Mouse (Mus musculus): ENCODE measurements at regions not wholly inside any gene's neighbourhood (a gene's known extent, or its start where the extent isn't known, plus 50 kb on each side); places are given as distances from the start of the nearest gene placed in this dataset.

GRCm38 (mm10) chr2:115177896-115178295 lies 403.6 kb upstream of the BC052040 start:
- Histone ChIP-seq H3K27me3 (ENCODE audit: control insufficient read depth in 1 of 2, insufficient read depth in 2 of 2, low read length in 2 of 2) (no peaks in the 10 kb centered on the region), H3K9ac (ENCODE audit: control insufficient read depth, low read depth, low read length, poor library complexity, severe bottlenecking) (no peak overlapping the region), H3K36me3 (ENCODE audit: control insufficient read depth in 1 of 2, insufficient read depth in 2 of 2, low read length in 2 of 2) (no peaks in the 10 kb centered on the region), H3K4me1 (ENCODE audit: control insufficient read depth in 1 of 2, insufficient read depth in 2 of 2, low read length in 2 of 2) (no peaks in the 10 kb centered on the region), H3K79me2 (ENCODE audit: control insufficient read depth, insufficient read depth, low read length, poor library complexity) (no peaks in the 10 kb centered on the region), H3K9me3 (replicated peaks; ENCODE audit: insufficient read depth, low read length) (no peaks in the 10 kb centered on the region), H3K27ac (ENCODE audit: control insufficient read depth, low read depth, low read length) (no peak overlapping the region), H3K4me3 (ENCODE audit: control insufficient read depth in 1 of 2, insufficient read depth in 1 of 2, low read depth in 2 of 2, low read length in 2 of 2) (no peak overlapping the region)
- no peak for DNase-seq (ENCODE audit: low read depth, low spot score)
- TF ChIP-seq JUND (IDR thresholded peaks at IDR 0.05; ENCODE audit: low read depth, low read length) = no peak
- no peak for TF ChIP-seq MAFK (IDR thresholded peaks at IDR 0.05; ENCODE audit: borderline replicate concordance, low read depth, low read length)
- TF ChIP-seq CHD2 (IDR thresholded peaks at IDR 0.05; ENCODE audit: low read length) = no peak
- TF ChIP-seq ZMIZ1 (IDR thresholded peaks at IDR 0.05; ENCODE audit: low read depth, low read length) = no peak
- TF ChIP-seq KAT2A (conservative IDR thresholded peaks at IDR 0.05; ENCODE audit: low read depth, low read length) = no peak
- TF ChIP-seq ZKSCAN1 (IDR thresholded peaks at IDR 0.05; ENCODE audit: low read depth, low read length) = no peak
- TF ChIP-seq E2F4 (IDR thresholded peaks at IDR 0.05; ENCODE audit: borderline replicate concordance, low read depth, low read length) = no peak
- TF ChIP-seq MYC (IDR thresholded peaks at IDR 0.05; ENCODE audit: low read depth, low read length) = no peak
- no peak for TF ChIP-seq UBTF (IDR thresholded peaks at IDR 0.05; ENCODE audit: borderline replicate concordance, insufficient read depth, low read depth, low read length)
- no peak for TF ChIP-seq BHLHE40 (IDR thresholded peaks at IDR 0.05; ENCODE audit: borderline replicate concordance, low read depth, low read length)
- no peak for TF ChIP-seq ELF1 (IDR thresholded peaks at IDR 0.05; ENCODE audit: low read depth, low read length)
- TF ChIP-seq SIN3A (IDR thresholded peaks at IDR 0.05; ENCODE audit: low read length) = no peak
- no peak for TF ChIP-seq TAL1 (IDR thresholded peaks at IDR 0.05; ENCODE audit: low read length)
- TF ChIP-seq GABPA (IDR thresholded peaks at IDR 0.05; ENCODE audit: low read depth, low read length) = no peak
- no peak for TF ChIP-seq POLR2A (IDR thresholded peaks at IDR 0.05; ENCODE audit: control insufficient read depth in 1 of 2, insufficient read depth in 1 of 2, low read depth in 1 of 2, low read length in 2 of 2, poor library complexity in 1 of 2)
- no peak for TF ChIP-seq GATA1 (IDR thresholded peaks at IDR 0.05; ENCODE audit: low read depth, low read length)

- Histone ChIP-seq H3K79me2 (ENCODE audit: control insufficient read depth, insufficient read depth, low read length, poor library complexity) (no peaks in the 10 kb centered on the region), H3K27ac (ENCODE audit: control insufficient read depth, low read depth, low read length) (no peak overlapping the region), H3K4me1 (ENCODE audit: control insufficient read depth in 1 of 2, insufficient read depth in 2 of 2, low read length in 2 of 2) (no peaks in the 10 kb centered on the region), H3K9me3 (replicated peaks; ENCODE audit: insufficient read depth, low read length) (no peaks in the 10 kb centered on the region), H3K9ac (ENCODE audit: control insufficient read depth, low read depth, low read length, poor library complexity, severe bottlenecking) (no peak overlapping the region), H3K36me3 (ENCODE audit: control insufficient read depth in 1 of 2, insufficient read depth in 2 of 2, low read length in 2 of 2) (no peaks in the 10 kb centered on the region), H3K4me3 (ENCODE audit: control insufficient read depth in 1 of 2, insufficient read depth in 1 of 2, low read depth in 2 of 2, low read length in 2 of 2) (no peak overlapping the region), H3K27me3 (ENCODE audit: control insufficient read depth in 1 of 2, insufficient read depth in 2 of 2, low read length in 2 of 2) (no peaks in the 10 kb centered on the region)
- DNase-seq (ENCODE audit: low read depth, low spot score) = no peak
- TF ChIP-seq MAX (IDR thresholded peaks at IDR 0.05; ENCODE audit: low read length) (no peak), ETS1 (IDR thresholded peaks at IDR 0.05; ENCODE audit: low read depth, low read length) (no peak), MXI1 (IDR thresholded peaks at IDR 0.05; ENCODE audit: low read depth, low read length) (no peak), USF2 (IDR thresholded peaks at IDR 0.05; ENCODE audit: borderline replicate concordance in 1 of 2, insufficient read depth in 1 of 2, low read depth in 1 of 2, low read length in 2 of 2) (no peak), MAZ (IDR thresholded peaks at IDR 0.05; ENCODE audit: low read depth, low read length) (no peak), KAT2A (conservative IDR thresholded peaks at IDR 0.05; ENCODE audit: low read depth, low read length) (no peak), MYC (IDR thresholded peaks at IDR 0.05; ENCODE audit: low read depth, low read length) (no peak), ZMIZ1 (IDR thresholded peaks at IDR 0.05; ENCODE audit: low read depth, low read length) (no peak), TAL1 (IDR thresholded peaks at IDR 0.05; ENCODE audit: low read length) (no peak), RCOR1 (IDR thresholded peaks at IDR 0.05; ENCODE audit: low read depth, low read length) (no peak), TCF12 (IDR thresholded peaks at IDR 0.05; ENCODE audit: low read depth, low read length) (no peak), SIN3A (IDR thresholded peaks at IDR 0.05; ENCODE audit: low read length) (no peak), BHLHE40 (IDR thresholded peaks at IDR 0.05; ENCODE audit: borderline replicate concordance, low read depth, low read length) (no peak)
Measured at GRCm38 (mm10) chr2:115211191-115211590, 370.3 kb upstream of the BC052040 start.

Data from MEL (cell line).